Mouse (Mus musculus) v-Abl transformed pro-B cells (cell line): Measurements from ENCODE around the gene Vmn2r65.

Experiments
- in situ Hi-C, 2 experiments: fragments of 400-800 bp; cut with MboI; formaldehyde crosslinking; loops; one replicate each; pipeline ENCODE4 v1.15.1; 2025; ENCODE audit not compliant: unreplicated experiment in 2 of 2

The Vmn2r65 gene

DNA sequence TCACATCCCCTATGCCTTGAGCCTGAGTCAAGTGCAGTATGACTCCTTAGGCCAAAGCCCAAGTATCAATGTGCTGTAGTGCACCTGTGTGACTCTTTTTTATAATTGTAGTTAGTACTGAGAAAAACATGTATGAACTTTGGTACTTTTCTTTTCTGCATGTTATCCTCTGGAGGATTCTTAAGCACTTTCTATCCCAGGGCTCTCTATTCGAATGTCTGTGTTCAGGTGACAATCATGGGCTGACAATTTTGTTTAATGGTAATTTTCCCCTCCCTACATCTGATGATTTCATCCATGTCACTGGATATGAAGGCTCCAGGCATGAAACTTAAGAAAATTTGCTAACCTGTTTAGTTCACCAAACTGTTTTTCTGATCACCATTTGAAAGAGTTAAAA lies at the start of gene Vmn2r65:
TSS of gene Vmn2r65 (minus strand) at position 101 of the 400 bp plus-strand sequence.
- in situ Hi-C loops: no loop called here

DNA sequence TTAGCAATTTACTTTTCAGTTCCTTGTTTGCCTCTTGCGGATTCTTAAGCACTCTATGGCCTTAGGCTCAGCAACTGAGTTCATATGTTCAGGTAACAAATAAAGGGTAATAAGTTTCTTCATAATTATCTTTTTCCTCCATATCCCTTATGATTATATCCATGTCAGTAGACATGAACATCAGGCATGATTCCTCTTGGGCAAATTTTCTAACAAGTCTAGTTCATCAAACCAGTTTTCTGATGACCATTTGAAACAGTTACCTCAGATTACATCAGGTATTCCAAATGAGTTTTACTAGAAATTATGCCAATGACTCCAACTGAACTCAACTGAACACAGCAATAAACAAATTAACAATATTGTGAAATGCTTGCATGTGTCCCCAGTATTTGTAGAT lies 48.3 kb upstream of the Vmn2r65 start, which contains the start of gene Vmn2r66:
TSS of gene Vmn2r66 (minus strand) at position 101 of the 400 bp plus-strand sequence.
- in situ Hi-C loops: no loop called here

DNA sequence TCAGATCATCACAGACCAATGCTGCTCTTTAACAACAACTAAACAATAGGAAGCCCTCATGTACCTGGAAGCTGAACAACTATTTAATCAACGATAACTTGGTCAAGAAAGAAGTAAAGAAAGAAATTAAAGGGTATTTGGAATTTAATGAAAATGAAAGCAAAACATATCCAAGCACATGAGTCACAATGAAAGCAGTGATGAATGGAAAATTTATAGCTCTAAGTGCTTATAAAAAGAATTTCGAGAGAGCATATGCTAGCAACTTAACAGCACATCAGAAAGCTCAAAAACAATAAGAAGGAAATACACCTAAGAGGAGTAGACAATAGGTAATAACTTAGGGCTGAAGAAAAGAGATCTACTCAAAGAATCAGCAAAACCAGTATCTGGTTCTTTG lies 32.8 kb upstream of the Vmn2r65 start:
- in situ Hi-C loops: no loop called here
